Mouse (Mus musculus) CH12.LX (cell line): ENCODE data around the gene Pck1.

Source experiments
- CHD2 ChIP-seq: IDR thresholded peaks from 2 replicates; pipeline ENCODE4 v1.6.1; 2011; ENCODE audit warnings: low read length, improper control_type of control experiment
- CTCF ChIP-seq, 2 experiments: IDR thresholded peaks in 1 of 2; conservative IDR thresholded peaks in 1 of 2; 2 replicates each; pipeline ENCODE4 v1.5.1; 2011 to 2012; ENCODE audit warnings: low read depth in 2 of 2, low read length in 2 of 2, improper control_type of control experiment in 1 of 2, inconsistent platforms in 1 of 2, mild to moderate bottlenecking in 1 of 2, moderate library complexity in 1 of 2
- GABPA ChIP-seq: IDR thresholded peaks from 2 replicates; pipeline ENCODE4 v1.6.1; 2012; ENCODE audit warnings: low read depth, low read length, improper control_type of control experiment, inconsistent platforms; ENCODE audit not compliant: insufficient replicate concordance
- MAFK ChIP-seq: IDR thresholded peaks from 2 replicates; pipeline ENCODE4 v1.6.1; 2011; ENCODE audit warnings: low read length, improper control_type of control experiment; ENCODE audit not compliant: insufficient replicate concordance
- MYC ChIP-seq: IDR thresholded peaks from 2 replicates; pipeline ENCODE4 v1.6.1; 2011; ENCODE audit warnings: low read depth, mild to moderate bottlenecking, improper control_type of control experiment, low read length
- PAX5 ChIP-seq: IDR thresholded peaks from 2 replicates; pipeline ENCODE4 v1.6.1; 2012; ENCODE audit warnings: low read length, inconsistent platforms, mixed read lengths
- POLR2A ChIP-seq: IDR thresholded peaks from 2 replicates; pipeline ENCODE4 v1.6.1; 2011; ENCODE audit warnings: low read depth, mild to moderate bottlenecking, improper control_type of control experiment, low read length
- TBP ChIP-seq: conservative IDR thresholded peaks from 2 replicates; pipeline ENCODE4 v1.6.1; 2011; ENCODE audit warnings: low read depth, low read length, improper control_type of control experiment
- UBTF ChIP-seq: IDR thresholded peaks from 2 replicates; pipeline ENCODE4 v1.6.1; 2012; ENCODE audit warnings: low read depth, mild to moderate bottlenecking, inconsistent platforms, low read length, improper control_type of control experiment, moderate library complexity
- ZKSCAN1 ChIP-seq: IDR thresholded peaks from 2 replicates; pipeline ENCODE4 v1.6.1; 2012; ENCODE audit warnings: low read depth, inconsistent platforms, low read length, improper control_type of control experiment, borderline replicate concordance

- TF ChIP-seq ZKSCAN1 (no peak), MAFK (no peak), POLR2A (no peak), UBTF (no peak), CTCF (conservative IDR thresholded peaks at IDR 0.05 in 1 of 2, IDR thresholded peaks at IDR 0.05 in 1 of 2; ENCODE audit: low read depth in 2 of 2, low read length in 2 of 2) (no peak), CHD2 (no peak), PAX5 (no peak), GABPA (no peak), TBP (no peak), MYC (no peak)
These were observed 50.3 kb downstream of the Pck1 start for GRCm38 (mm10) chr2:173202924-173203689.
